8 mouse cellular contexts compared by ENCODE assay signal in genomic region chr13:51566371-51567077, GRCm38 (mm10). TPM values are rescaled to one million over a fixed set of nuclear protein-coding genes. Genes with fewer than 3 reads are reported as not detected.
DNase-seq lines count a peak whose midpoint lies in the region; ATAC-seq and TF ChIP-seq lines count a peak whose summit lies in the region.

No protein-coding gene starts in this region.

- no peak for TF ChIP-seq CTCF in cortical plate, adult 2 months (IDR thresholded peaks at IDR 0.05; ENCODE audit: extremely low read depth, insufficient read depth, low read length)

- peaks cover 38% of the 10 kb centered on the region for H3K4me1 ChIP-seq in heart, embryonic 15.5 days (replicated peaks)
- H3K4me1 ChIP-seq in cortical plate, adult 2 months (ENCODE audit: control insufficient read depth, insufficient read depth, low read length) = no peaks in the 10 kb centered on the region; the same call in 1 of the 2 replicates
- peaks cover 42% of the 10 kb centered on the region for H3K4me1 ChIP-seq in hindbrain, embryonic 15.5 days (replicated peaks)

- H3K4me2 ChIP-seq in heart, embryonic 15.5 days = peak overlapping the region; percentile 92
- H3K4me2 ChIP-seq in hindbrain, embryonic 15.5 days = peak overlapping the region; percentile 97

- peak overlapping the region; percentile 52 for H3K4me3 ChIP-seq in heart, embryonic 15.5 days
- peak overlapping the region; percentile 57 for H3K4me3 ChIP-seq in cortical plate, adult 2 months (ENCODE audit: insufficient read depth, low read length)
- H3K4me3 ChIP-seq in hindbrain, embryonic 15.5 days = peak overlapping the region; percentile 63

- H3K27me3 ChIP-seq in heart, embryonic 15.5 days = peaks cover 74% of the 10 kb centered on the region
- H3K27me3 ChIP-seq in hindbrain, embryonic 15.5 days = peaks cover 15% of the 10 kb centered on the region

- no peak for ATAC-seq in heart, embryonic 15.5 days (replicated peaks; ENCODE audit: insufficient number of reproducible peaks, insufficient read depth, low FRiP score, low read depth)
- ATAC-seq in hindbrain, embryonic 15.5 days (ENCODE audit: low FRiP score, low read depth) = no peak

- H3K9ac ChIP-seq in heart, embryonic 15.5 days = peak overlapping the region; percentile 50; the same call in 1 of the 2 replicates
- peak overlapping the region; percentile 68 for H3K9ac ChIP-seq in hindbrain, embryonic 15.5 days

- H3K27ac ChIP-seq in heart, embryonic 15.5 days = no peak overlapping the region
- no peak overlapping the region for H3K27ac ChIP-seq in cortical plate, adult 2 months (ENCODE audit: insufficient read depth, low read length)
- H3K27ac ChIP-seq in hindbrain, embryonic 15.5 days (replicated peaks) = no peak overlapping the region

- no peaks in the 10 kb centered on the region for H3K36me3 ChIP-seq in heart, embryonic 15.5 days
- no peaks in the 10 kb centered on the region for H3K36me3 ChIP-seq in hindbrain, embryonic 15.5 days

- no peaks in the 10 kb centered on the region for H3K9me3 ChIP-seq in heart, embryonic 15.5 days (replicated peaks)
- no peaks in the 10 kb centered on the region for H3K9me3 ChIP-seq in hindbrain, embryonic 15.5 days

- 11% methylated on average over 22 of the region's 22 CpGs for WGBS in heart, embryonic 15.5 days
- WGBS in hindbrain, embryonic 15.5 days = 6% methylated on average over 22 of the region's 22 CpGs

- intact Hi-C loops in heart, postnatal 10 days (cut with DNase I) = loop anchor here (5.0 kb wide), 1 partner anchor 46 kb away; no protein-coding TSS in a partner anchor

- no peak for TF ChIP-seq POLR2A in cortical plate, adult 2 months (IDR thresholded peaks at IDR 0.05; ENCODE audit: extremely low read depth, insufficient read depth, low read length)

- DNase-seq in heart, postnatal 10 days = no peak
- peak; percentile 22 for DNase-seq in neural tube, embryonic 10.5 days (ENCODE audit: extremely low spot score, low spot score)
- no peak for DNase-seq in thymus, postnatal 25 days
- DNase-seq in layer of hippocampus, adult 18-20 months (ENCODE audit: low spot score in 2 of 2) = no peak
- DNase-seq in ovary, postnatal 36 days (ENCODE audit: low spot score) = no peak

RNA-seq across cellular contexts. Expression of gene Shc3, which starts 2.7 kb away (rescaled TPM):
- polyA plus RNA-seq in heart, embryonic 15.5 days (2015; fragmentation: Nextera tagmentation; extraction: Ambion mirVana) = 0.19 and 0.37 TPM in 2 replicates
- total RNA-seq in heart, postnatal 10 days (2021) = 1 to 10 TPM; 3.7 to 3.8 TPM
- 80.3 and 82.8 TPM in 2 replicates for polyA plus RNA-seq in cortical plate, adult 2 months (2012; rRNA removed)
- polyA plus RNA-seq in hindbrain, embryonic 15.5 days (2015; fragmentation: Nextera tagmentation; extraction: Ambion mirVana) = 7.3 and 8.4 TPM in 2 replicates
- total RNA-seq in layer of hippocampus, adult 18-20 months (2021) = 100 to 1,000 TPM; 118 to 119 TPM
